Mouse (Mus musculus) thymus, postnatal 25 days (tissue): Measurements from ENCODE around the gene Dync1li1.

Experiments used
- DNase-seq: peaks from one replicate; pipeline ENCODE4 v3.0.0; 2022

Dync1li1 gene

GRCm38 (mm10) chr9:114731011-114731755, 42.6 kb downstream of the Dync1li1 start, which contains the start of gene Cmtm6:
Gene Cmtm6, plus strand, starts transcription at chr9:114731116.
- DNase-seq: peak; percentile 99

GRCm38 (mm10) chr9:114731871-114732682, 43.5 kb downstream of the Dync1li1 start:
- DNase-seq: peak; percentile 36

GRCm38 (mm10) chr9:114733238-114733637, 44.6 kb downstream of the Dync1li1 start:
- no peak for DNase-seq

GRCm38 (mm10) chr9:114736442-114736841, 47.9 kb downstream of the Dync1li1 start:
- no peak for DNase-seq

GRCm38 (mm10) chr9:114740336-114740735, 51.7 kb downstream of the Dync1li1 start:
- DNase-seq: no peak

- no peak for DNase-seq
Measured at GRCm38 (mm10) chr9:114742731-114743130, 54.1 kb downstream of the Dync1li1 start.

- no peak for DNase-seq
Measured at GRCm38 (mm10) chr9:114745163-114745562, 56.6 kb downstream of the Dync1li1 start.

- DNase-seq: no peak
Measured at GRCm38 (mm10) chr9:114745654-114746053, 57.1 kb downstream of the Dync1li1 start.

- DNase-seq: no peak
Measured at GRCm38 (mm10) chr9:114747012-114747411, 58.4 kb downstream of the Dync1li1 start.

GRCm38 (mm10) chr9:114747466-114747865, 58.9 kb downstream of the Dync1li1 start:
- no peak for DNase-seq

GRCm38 (mm10) chr9:114751582-114751981, 63.0 kb downstream of the Dync1li1 start:
- DNase-seq: no peak

- no peak for DNase-seq
Measured at GRCm38 (mm10) chr9:114752311-114752710, 63.7 kb downstream of the Dync1li1 start.

GRCm38 (mm10) chr9:114752863-114753484, 64.4 kb downstream of the Dync1li1 start:
- peak; percentile 97 for DNase-seq

- no peak for DNase-seq
Measured at GRCm38 (mm10) chr9:114758272-114758671, 69.7 kb downstream of the Dync1li1 start.

GRCm38 (mm10) chr9:114758801-114759200, 70.2 kb downstream of the Dync1li1 start:
- no peak for DNase-seq

GRCm38 (mm10) chr9:114759886-114760285, 71.3 kb downstream of the Dync1li1 start:
- no peak for DNase-seq

GRCm38 (mm10) chr9:114760353-114760752, 71.8 kb downstream of the Dync1li1 start:
- no peak for DNase-seq

GRCm38 (mm10) chr9:114761848-114762247, 73.3 kb downstream of the Dync1li1 start:
- no peak for DNase-seq

- peak; percentile 61 for DNase-seq
Measured at GRCm38 (mm10) chr9:114763341-114763740, 74.8 kb downstream of the Dync1li1 start.

GRCm38 (mm10) chr9:114767030-114767429, 78.4 kb downstream of the Dync1li1 start:
- no peak for DNase-seq

GRCm38 (mm10) chr9:114767507-114767906, 78.9 kb downstream of the Dync1li1 start:
- DNase-seq: no peak

- DNase-seq: no peak
Measured at GRCm38 (mm10) chr9:114768066-114768465, 79.5 kb downstream of the Dync1li1 start.

- DNase-seq: peak; percentile 51
Measured at GRCm38 (mm10) chr9:114770224-114770623, 81.6 kb downstream of the Dync1li1 start.
